12 mouse cellular contexts compared by ENCODE assay signal in genomic region chr13:43591828-43592680, GRCm38 (mm10). TPM values are rescaled to one million over a fixed set of nuclear protein-coding genes. Genes with fewer than 3 reads are reported as not detected.
DNase-seq lines count a peak whose midpoint lies in the region; ATAC-seq lines count a peak whose summit lies in the region.
"Had no signal": no experiment of that assay in that cellular context is flagged by ENCODE, and none has a peak within 500 bp of the region (broad histone marks: within the 10 kb centered on the region; RNA-seq: fewer than 3 reads in every experiment).

No protein-coding gene starts in this region.

- H3K9me3 ChIP-seq in heart, embryonic 15.5 days (replicated peaks): no peaks in the 10 kb centered on the region
- H3K9me3 ChIP-seq: midbrain, embryonic 12.5 days had no signal

- no peak overlapping the region for H3K27ac ChIP-seq in heart, embryonic 15.5 days
- H3K27ac ChIP-seq: midbrain, embryonic 12.5 days had no signal

- no peak overlapping the region for H3K9ac ChIP-seq in heart, embryonic 15.5 days
- H3K9ac ChIP-seq: midbrain, embryonic 12.5 days had no signal

- DNase-seq in cerebellum, adult 11-12 months: peak; percentile 31
- no peak for DNase-seq in cerebellum, adult 8-10 months
- no peak for DNase-seq in heart, adult 8-10 months (ENCODE audit: low spot score)
- DNase-seq in right cerebral cortex, adult 18-20 months: peak; percentile 31
- DNase-seq in right cerebral cortex, postnatal 14 days: no peak
- DNase-seq: kidney, adult 9 months; layer of hippocampus, postnatal 36 days had no signal

- H3K4me2 ChIP-seq in heart, embryonic 15.5 days: peak overlapping the region; percentile 42
- H3K4me2 ChIP-seq: liver, embryonic 11.5 days; midbrain, embryonic 12.5 days had no signal

- peaks cover 6% of the 10 kb centered on the region; the same call in 1 of the 2 replicates for H3K4me1 ChIP-seq in heart, embryonic 15.5 days (replicated peaks)

- no peak overlapping the region for H3K4me3 ChIP-seq in heart, embryonic 15.5 days
- H3K4me3 ChIP-seq: midbrain, embryonic 12.5 days had no signal

- H3K36me3 ChIP-seq in heart, embryonic 15.5 days: no peaks in the 10 kb centered on the region
- H3K36me3 ChIP-seq: midbrain, embryonic 12.5 days had no signal

- no peak for ATAC-seq in heart, embryonic 15.5 days (replicated peaks; ENCODE audit: insufficient number of reproducible peaks, insufficient read depth, low FRiP score, low read depth)
- no peak for ATAC-seq in megakaryocyte progenitor cell, adult 5-6 weeks (replicated peaks; ENCODE audit: poor library complexity)
- no peak for ATAC-seq in inflammation-experienced regulatory T-cells, adult 6 months

- H3K27me3 ChIP-seq in heart, embryonic 15.5 days: peaks cover 5% of the 10 kb centered on the region
- H3K27me3 ChIP-seq: midbrain, embryonic 12.5 days had no signal

- WGBS in heart, embryonic 15.5 days: 62% methylated on average over 28 of the region's 28 CpGs

RNA-seq across cellular contexts. Expression of gene Rnf182, which starts 23.5 kb away (rescaled TPM):
- 1.9 and 2.8 TPM in 2 replicates for polyA plus RNA-seq in heart, embryonic 15.5 days (2015; fragmentation: Nextera tagmentation; extraction: Ambion mirVana)
- under 1 TPM in 2 of 4 experiments, not detected in 2; 0.09 to 0.16 TPM for total RNA-seq in heart, adult 8-10 months (2022)
- total RNA-seq in megakaryocyte progenitor cell, adult 5-6 weeks (2015): not detected in 2 replicates
- total RNA-seq in megakaryocyte progenitor cell, adult 5-6 weeks (2017): not detected in 2 replicates
- not detected for polyA plus RNA-seq in inflammation-experienced regulatory T-cells, adult 6 months (2017; shearing (Covaris generic))

RNA-seq across cellular contexts. Expression of gene Mcur1, which starts 32.1 kb away (rescaled TPM):
- polyA plus RNA-seq in heart, embryonic 15.5 days (2015; fragmentation: Nextera tagmentation; extraction: Ambion mirVana): 17.2 and 17.3 TPM in 2 replicates
- total RNA-seq in heart, adult 8-10 months (2022): 10 to 100 TPM; 43.2 to 51.2 (median 48.7) TPM
- 16.0 and 18.8 TPM in 2 replicates for total RNA-seq in megakaryocyte progenitor cell, adult 5-6 weeks (2015)
- 13.7 and 13.8 TPM in 2 replicates for total RNA-seq in megakaryocyte progenitor cell, adult 5-6 weeks (2017)
- 10 to 100 TPM in 2 of 3 experiments, 1 to 10 TPM in 1; 7.1 to 19.0 (median 17.0) TPM for polyA plus RNA-seq in inflammation-experienced regulatory T-cells, adult 6 months (2017; shearing (Covaris generic))

Comparison
In these comparisons a context has a peak if more than half of its experiments do, and no peak if none do; other contexts are left out.
1. DNase-seq: peak in cerebellum, adult 11-12 months (single experiment) and right cerebral cortex, adult 18-20 months (single experiment); none in cerebellum, adult 8-10 months (single experiment), heart, adult 8-10 months (single experiment) and right cerebral cortex, postnatal 14 days (single experiment).